Mouse (Mus musculus): ENCODE data around the gene Ube2j2.

The Ube2j2 gene

DNA sequence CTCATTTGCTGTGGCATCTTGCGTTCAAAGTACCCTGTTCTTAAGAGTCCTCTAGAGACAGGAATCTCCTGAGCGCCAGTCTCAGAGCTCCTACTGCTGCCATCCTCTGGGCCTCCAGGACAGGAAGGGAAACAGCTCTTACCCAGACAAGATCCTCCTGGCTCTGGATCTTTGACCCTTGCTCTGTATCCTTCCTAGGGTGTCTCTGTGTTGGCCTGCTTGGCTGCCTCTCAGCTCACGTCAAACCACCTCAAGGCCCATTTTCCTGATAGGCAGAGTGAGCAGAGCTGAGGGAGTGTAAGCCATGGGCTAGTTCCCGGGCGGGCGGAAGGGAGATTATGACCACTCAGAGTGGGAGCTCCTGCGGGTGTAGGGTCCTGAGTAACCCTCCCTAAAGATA, 19.5 kb downstream of the Ube2j2 start:
- no peak for DNase-seq (ENCODE audit: low read depth, low spot score)

DNA sequence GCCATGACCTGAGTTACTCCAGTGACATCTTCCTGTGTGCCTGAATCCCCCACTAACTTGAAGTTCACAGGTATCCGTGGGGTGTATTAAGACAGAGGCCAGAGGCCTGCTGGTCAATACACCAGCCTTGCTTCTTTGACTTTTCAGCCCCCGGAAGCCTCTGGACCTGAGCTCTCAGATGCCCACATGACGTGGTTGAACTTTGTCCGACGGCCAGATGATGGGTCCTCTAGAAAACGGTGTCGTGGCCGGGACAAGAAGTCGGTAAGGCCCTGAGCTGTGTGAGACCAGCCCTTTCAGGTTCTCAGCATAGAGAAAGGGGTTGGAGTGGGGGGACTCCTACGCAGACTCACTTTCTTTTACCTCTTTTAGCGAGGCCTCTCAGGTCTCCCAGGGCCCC, 20.8 kb downstream of the Ube2j2 start:
- DNase-seq (ENCODE audit: low read depth, low spot score) = no peak

DNA sequence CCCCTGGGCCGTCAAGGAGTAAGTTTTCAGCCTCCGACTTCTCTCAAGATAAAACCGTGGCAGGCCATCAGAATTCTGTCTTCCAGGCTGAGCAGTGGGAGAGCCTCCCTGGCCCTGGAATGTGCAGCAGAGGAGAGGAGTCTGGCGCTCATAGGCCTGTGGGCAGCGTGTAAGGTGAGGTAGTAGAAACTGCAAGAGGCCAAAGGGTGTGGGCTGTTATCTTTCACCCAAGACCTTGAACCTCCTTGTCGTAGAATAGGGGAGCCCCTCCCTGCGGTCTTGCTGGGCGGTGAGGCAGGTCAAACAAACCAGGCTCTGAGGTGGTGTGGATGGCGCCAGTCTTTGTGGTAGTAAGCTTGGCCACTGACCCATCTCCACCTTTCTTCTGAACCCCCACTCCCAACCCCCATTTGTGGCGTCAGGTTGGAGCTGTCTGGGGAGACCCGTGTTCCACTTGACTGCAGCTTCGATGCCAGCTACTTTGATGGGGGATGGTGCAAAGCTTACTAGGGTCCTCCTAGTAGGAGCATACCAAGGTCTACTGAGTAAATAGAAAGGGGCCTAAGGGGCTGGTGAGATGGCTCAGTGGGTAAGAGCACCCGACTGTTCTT, 25.5 kb downstream of the Ube2j2 start:
- no peak for DNase-seq (ENCODE audit: low read depth, low spot score)

DNA sequence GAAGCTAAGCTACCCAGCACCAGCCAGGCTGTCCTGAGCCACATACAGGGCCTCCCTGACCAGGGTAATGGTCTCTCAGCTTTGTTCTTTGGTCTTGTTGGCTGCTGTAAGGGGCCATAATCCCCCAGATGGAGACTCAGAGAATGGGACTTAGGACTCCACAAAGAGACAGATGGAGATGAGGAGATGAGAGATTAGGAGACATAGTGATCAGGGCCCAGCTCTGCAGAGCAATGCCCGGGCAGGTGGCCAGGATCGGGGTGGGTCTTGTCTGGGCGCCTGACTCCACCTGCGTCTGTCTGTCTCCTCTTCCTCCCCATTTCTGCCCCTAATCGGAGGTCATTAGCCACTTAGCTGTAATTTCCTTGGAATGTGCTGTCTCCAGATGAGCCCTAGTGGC, 26.7 kb downstream of the Ube2j2 start:
- no peak for DNase-seq (ENCODE audit: low read depth, low spot score)

DNA sequence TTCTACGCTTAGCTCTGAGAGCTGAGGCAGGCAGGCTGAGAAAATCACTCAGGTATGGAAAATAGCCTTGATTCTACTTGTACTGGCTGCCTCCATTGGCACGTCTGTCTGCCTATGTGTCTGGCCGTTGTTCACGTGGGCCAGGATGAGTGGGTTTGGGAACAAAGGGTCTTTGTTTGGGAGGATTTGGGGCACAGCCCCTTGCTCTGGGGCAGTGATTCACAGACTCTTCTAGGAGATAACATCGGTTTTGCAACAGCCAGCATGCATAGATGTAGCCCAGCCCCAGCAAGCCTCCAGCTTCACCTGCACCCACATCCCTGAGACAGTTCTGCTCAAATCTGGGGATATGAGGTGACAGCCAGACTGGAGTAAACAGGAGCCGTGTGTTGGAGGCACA, 29.0 kb downstream of the Ube2j2 start:
- DNase-seq (ENCODE audit: low read depth, low spot score) = no peak

DNA sequence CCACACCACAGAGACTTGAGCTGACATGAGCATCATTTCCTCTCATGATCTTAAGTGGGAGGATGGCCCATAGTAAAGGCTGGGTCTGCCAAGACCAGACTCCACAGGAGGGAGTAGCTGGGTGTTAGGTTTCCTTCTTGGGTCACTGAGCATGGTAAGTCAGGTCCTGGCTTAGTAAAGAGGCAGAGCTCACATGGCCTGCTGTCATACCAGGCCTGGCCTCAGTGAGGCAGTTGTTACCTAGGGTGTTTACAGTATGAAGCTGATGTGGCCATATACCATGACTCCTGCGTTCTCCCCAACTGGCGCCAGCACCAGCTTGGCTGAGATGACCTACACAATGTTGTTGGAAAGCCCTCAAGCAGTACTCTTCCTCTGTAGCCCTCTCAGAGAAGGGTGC, 29.6 kb downstream of the Ube2j2 start:
- no peak for DNase-seq (ENCODE audit: low read depth, low spot score)

DNA sequence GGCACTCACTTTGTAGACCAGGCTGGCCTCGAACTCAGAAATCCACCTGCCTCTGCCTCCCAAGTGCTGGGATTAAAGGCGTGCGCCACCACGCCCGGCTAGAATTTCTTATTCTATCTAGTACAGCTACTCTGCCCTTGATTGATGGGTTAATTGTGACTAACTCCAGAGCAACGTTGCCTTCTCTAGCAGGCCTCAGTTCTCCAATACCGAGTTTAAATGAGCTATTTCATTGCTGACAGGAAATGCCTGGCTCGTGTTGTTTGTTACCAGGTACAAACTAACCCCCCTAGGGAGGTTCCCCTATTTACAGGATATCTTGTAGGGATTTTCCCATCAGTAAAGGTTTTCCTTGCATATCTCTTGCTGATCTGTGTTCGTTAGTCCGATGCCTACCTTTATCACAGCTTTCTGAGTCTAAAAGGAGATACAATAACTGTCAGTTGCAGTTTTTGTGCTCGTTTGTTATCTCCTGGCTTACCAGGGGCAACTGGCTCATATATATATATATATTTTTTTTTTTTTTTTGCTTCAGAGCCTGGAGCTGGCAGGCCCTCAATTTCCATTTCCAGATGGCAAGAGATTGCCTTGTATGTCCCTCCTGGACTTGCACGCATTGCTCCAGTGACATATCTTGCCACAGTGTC, 37.9 kb downstream of the Ube2j2 start:
- DNase-seq (ENCODE audit: low read depth, low spot score) = no peak

DNA sequence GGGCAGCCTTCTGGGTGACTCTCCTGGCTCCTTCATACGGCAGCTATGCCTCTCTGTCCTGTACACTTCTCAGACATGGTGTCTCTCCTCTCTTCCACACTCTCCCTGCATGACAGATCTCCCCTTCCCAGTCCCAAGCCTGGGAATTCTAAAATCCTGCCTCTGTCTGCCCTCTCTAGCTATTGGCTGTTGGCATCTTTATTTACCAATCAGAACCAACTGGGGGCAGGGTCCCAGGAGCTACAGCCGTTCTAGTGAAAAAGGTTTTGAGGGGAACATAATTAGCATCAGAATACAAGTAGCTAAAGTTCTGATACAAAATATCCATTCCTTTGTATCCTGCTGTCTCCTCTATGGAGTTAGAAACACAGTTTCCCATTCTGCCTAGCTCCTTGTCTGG, 40.2 kb downstream of the Ube2j2 start:
- DNase-seq (ENCODE audit: low read depth, low spot score) = peak; percentile 83

DNA sequence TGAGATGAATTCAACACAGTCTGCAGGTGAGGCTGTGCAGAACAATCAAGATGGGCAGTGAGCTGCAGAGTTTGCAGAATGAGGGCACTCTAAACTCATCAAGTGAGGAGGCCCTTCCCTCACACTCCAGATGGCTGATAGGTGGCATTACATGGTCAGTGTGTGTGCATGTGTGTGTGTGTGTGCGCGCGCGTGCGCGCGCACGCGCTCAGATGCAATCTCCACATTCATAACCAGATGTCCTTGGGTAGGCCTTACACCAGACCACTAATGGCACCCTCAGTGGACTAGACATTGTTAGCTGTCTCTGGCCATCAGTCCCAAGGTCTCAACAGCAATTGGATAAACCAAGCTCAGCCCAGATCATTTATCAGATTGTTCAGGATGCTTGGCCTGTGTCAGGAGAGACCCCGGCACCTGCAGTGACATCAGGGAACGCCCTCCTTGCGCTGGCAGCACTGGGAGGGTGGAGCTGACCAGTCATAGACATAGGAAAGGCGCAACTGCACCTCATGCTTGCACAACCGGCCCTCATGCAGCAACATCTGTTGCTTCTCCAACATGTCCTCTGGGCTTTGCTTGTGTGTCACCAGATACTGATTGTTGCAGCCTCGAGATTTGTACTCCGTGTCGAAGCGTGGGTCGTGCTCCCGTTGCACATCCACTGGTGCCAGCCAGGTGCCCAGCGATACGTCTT, 47.7 kb downstream of the Ube2j2 start:
- DNase-seq (ENCODE audit: low read depth, low spot score) = peak; percentile 66

DNA sequence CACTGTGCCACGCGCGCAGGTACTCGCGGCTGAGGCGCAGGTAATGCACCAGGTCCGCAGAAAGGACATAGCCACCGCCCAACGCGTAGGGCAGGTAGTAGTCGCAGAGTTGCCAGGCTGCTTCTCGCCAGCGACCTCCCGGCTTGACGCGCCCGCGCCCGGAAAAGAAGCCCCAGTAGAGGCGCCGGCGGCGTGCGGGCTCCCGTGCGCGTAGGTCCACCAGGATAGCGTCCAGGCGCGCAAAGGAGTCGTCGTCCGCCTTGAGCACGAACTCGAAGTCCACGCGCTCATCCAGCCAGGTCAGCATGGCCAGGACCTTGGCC, 48.2 kb downstream of the Ube2j2 start:
- DNase-seq (ENCODE audit: low read depth, low spot score) = no peak

DNA sequence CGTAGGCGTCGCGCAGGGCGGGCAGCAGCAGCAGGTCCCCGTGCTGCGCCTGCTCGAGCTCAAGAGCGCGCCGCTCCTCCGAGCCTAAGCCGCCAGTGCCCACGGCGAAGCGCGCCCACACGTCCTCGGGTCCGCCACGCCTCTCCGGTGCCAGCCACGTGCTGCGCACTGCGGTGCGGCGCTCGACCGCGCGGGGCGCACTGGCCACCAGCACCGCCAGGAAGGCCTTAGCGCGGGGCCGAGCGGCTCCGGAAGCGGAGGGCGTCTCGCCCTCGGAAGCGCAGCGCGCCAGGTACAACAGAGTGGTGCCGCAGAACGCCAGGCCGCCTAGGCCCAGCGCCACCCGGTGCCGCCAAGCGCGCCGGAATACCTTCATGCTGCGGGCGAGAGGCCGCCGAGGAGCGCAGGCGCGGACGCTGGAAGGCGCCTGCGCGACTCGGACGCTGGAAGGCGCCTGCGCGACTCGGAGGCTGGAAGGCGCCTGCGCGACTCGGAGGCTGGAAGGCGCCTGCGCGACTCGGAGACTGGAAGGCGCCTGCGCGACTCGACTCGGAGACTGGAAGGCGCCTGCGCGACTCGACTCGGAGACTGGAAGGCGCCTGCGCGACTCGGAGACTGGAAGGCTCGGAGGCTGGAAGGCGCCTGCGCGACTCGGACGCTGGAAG, 48.7 kb downstream of the Ube2j2 start, which contains the start of the genes B3galt6 and Sdf4:
TSS of gene B3galt6 (minus strand) at position 409 of the 665 bp plus-strand sequence.
TSS of gene Sdf4 (plus strand) at position 632 of the 665 bp plus-strand sequence.
- DNase-seq (ENCODE audit: low read depth, low spot score) = peak; percentile 82

DNA sequence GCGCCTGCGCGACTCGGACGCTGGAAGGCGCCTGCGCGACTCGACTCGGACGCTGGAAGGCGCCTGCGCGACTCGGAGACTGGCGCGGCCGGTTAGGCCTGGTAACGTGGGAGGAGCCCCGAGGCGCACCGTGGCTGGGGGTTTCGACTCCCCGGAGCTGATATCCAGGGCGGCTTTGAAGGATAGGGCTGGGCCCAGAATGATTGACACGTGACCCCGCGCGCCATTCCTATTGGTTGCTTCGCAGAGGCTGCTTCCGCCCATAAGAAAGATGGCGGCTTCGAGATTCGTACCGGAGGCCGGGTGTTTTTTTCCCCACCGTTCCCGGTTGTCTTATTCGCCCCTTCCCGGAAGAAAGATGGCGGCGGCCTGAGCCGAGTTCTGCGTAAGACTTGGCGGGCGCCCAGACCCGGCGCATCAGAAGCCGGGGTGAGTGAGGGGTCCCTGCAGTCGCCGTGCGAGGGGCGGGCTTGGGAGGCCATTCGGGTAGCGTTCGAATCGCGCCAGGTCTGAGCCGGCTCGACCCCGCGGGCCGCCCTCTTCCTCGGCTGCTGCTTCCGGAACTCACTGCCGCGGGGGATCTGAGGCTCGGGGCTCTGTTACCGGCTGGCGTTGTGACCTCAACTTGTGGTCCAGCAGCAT, 49.4 kb downstream of the Ube2j2 start:
- DNase-seq (ENCODE audit: low read depth, low spot score) = peak; percentile 94

DNA sequence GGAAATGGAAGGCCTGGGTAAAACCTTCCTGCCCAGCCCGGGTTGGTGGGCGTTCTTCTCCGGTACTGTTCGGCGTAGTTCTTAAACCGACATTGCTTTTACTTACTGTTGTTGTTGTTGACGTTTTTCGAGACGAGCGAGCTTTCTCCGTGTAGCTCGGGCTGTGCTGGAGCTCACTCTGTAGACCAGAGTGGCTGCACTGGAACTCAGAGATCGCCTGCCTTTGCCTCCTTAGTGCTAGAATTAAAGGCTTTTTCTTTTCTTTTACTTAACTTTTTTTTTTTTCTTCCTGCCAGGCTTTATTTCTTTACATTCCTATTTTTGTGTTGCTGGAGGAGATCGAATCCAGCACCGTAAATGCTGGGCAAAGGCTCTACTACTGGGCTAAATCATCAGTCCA, 50.0 kb downstream of the Ube2j2 start:
- no peak for DNase-seq (ENCODE audit: low read depth, low spot score)

DNA sequence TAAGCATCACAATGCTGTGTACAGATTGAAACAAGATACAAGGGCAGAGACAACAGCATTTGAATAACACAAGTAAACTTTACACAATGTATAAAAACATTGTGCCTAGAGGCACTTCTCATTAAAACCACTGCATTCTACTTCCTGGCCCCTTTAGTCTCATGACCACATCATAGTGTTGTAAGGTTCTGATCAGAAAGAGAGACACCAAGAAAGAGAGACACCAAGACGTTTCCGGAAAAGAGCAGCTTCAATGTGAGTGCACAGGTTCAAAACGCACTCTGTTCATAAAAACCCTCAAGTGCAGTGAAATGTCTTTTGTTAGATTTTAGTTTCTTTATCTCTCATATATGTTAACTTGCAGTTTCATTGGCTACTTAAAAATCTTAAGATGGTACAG, 60.5 kb downstream of the Ube2j2 start:
- DNase-seq (ENCODE audit: low read depth, low spot score) = no peak

DNA sequence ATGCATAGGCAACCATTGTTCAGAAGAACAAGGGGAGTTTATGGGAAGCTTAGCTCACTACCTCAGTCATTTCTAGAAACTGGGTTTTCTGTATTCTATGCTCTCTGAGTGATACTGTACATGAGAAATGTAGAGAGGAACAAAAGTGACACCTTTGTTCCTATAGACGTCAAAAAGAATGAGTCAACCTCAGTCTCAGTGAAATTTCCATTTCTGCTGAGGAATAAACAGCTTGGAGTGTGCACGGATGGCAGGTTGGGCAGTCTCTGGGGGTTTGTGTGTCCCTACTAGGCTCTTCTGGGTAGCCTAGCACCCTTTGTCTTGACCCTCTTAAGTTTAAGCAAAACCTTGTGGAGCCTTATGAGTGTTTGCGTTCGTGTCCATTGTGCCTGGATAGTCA, 64.7 kb downstream of the Ube2j2 start:
- DNase-seq (ENCODE audit: low read depth, low spot score) = no peak
